Mouse (Mus musculus) testis, adult 10 weeks (tissue): ENCODE results near the gene Dnajc27. TPM values are rescaled to one million over a fixed set of nuclear protein-coding genes. Genes with fewer than 3 reads are reported as not detected.

Source experiments
- polyA plus RNA-seq: library from polyadenylated mRNA; stranded (reverse); fragments of 350-450 nt; fragmentation: Illumina TruSeq; extraction: RNeasy Lipid Tissue Mini Kit (QIAGEN cat#74804); gene quantifications from one replicate; pipeline ENCODE4 v1.2.3, GENCODE M21; 2014; ENCODE audit warnings: low read depth, low replicate concordance

Gene Dnajc27
- polyA plus RNA-seq: 72.1 TPM

DNA sequence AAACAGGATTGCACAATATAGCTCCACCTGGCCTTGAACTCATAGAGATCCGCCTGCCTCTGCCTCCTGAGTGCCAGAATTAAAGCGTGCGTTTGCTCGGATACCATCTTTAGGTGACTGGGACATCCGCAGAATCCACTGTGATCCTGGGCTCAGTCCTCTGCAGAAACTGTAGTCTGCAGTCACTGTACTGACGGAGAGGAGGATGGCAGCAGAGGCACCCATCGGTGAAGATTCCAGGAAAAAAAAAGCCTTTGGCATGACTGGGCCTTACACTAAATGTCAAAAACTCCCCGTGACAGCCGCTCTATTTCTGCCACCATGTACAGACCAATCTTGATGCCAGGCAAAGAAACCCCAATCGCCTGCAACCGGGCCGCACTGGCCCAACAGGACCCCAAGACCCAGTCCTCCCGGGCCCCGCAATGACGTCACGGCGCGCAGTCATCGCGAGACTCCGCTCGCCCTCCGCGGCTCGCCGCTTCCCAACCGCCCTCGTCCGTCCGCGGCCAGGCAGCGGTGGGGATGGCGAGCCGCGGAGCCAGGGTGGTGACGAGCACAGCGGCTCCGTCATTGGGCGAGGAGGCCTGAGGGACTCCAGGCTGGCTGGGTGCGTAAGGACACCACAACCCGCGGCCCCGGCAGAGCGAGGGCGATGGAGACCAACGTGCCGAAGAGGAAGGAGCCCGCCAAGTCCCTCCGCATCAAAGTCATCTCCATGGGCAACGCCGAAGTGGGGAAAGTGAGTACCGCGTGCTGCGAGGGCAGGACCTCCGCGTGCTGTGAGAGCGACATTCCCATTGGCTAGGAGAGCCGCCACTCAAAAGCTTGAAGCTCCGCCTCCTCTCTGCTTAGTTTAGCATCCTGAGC, at the start of gene Dnajc27:
Dnajc27 (plus strand) TSS at position 452 of the 870 bp plus-strand sequence.

DNA sequence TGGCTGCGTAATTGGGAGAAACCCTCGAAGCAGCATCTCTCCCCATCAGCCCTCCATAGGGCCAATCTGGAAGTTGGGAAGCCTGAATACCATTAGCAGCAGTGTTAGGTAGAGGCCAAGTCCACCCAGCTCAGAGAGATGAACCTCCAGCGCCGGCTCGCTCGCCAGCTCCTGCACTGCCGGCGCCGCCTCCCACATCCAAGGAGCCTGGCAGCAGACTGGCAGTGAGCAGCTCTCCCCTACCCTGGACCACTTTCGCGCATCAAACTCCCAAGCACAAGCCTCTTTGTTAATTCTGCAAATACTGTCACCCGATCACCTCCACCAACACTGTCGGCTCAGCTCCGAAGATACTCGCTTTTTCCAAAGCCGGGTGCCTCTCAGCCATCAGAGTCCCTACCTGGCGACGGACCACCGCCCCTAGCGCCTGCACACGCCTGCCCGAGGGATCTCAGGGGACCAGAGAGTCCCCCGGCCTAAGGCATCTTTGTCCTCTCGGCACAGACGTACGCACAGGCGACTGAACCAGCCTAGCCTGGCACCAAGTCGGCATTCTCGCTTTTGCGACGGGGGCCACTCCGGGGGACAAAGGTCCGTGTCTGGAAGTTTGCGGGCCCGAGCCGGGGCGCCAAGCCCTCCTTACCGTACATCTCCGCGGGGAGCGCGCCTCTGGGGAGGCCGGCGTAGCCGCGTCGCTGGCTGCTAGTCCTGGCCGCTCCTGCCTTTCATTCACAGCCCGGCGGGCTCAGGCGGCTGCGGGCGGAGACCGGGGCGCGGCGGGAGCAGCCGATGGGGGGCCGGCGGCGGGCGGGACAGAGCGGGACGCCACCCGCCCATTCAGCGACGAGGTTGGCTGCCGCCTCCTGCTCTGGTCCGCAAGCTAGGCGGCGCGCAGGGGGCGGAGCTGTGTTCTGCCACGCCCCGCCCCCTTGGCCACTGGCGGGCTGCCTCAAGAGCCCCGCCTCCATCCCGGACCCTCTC, 44.0 kb upstream of the Dnajc27 start, which contains the start of gene Efr3b:
Efr3b (minus strand) TSS at position 855 of the 981 bp plus-strand sequence.

DNA sequence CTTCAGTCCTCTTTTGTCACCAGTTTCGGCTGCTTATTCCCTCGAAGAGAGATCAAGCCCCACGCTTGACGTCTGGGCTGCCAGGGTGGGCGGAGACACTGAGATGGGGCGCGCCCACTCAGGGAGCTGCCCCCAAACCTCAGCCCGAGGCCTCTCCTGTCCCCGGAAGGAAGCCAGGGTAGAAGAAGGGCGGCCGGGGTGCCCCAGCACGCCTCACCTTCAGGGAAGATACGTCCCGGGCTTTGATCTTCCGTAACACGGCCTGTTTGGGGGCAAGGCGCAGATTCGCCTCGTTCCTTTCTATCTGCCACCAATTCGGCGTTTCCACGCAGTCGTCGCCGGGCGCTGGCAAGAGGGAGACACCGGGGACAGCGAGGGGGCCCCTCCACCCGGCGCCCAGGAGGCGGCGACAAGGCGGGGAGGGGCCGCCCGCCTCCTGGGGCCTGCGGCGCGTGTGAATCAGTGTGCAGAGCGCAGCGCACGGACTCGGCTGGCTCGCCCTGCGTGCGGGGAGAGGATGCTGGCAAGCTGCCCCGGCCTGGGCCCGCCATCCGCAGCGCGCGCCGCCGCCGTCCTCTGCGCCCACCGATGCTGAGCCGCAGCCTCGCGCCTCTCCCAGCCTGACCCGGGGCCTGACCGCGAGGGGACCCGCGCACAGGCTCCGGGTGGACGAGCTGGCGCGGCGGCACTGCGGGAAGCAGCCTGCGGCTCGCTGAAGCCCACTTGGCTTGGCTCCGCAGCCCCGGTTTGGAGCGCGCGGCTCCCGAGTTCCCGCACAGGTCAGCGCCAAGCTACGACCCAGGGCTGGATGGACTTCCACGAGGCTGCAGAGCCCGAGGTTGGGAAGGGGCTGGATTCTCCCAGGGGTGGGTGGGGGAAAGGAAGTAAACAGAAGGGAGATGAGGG, 50.8 kb downstream of the Dnajc27 start, which contains the start of gene Adcy3:
Adcy3 (plus strand) TSS at position 163 of the 906 bp plus-strand sequence.

Other genes with a start within 250 kb of the Dnajc27 start
- not detected for gene Pomc, start 127.6 kb upstream of the Dnajc27 start, polyA plus RNA-seq
- 0.81 TPM for gene Efr3b, start 43.7 kb upstream of the Dnajc27 start, polyA plus RNA-seq
- 0.17 TPM for gene Adcy3, start 50.5 kb downstream of the Dnajc27 start, polyA plus RNA-seq
- 1.8 TPM for gene Ptrhd1, start 151.4 kb downstream of the Dnajc27 start, polyA plus RNA-seq
- gene Cenpo, start 151.7 kb downstream of the Dnajc27 start, polyA plus RNA-seq: 15.2 TPM